Mouse (Mus musculus) CD4-positive, CD25-positive, alpha-beta regulatory T cell, adult 2 months (primary cell): ENCODE data around the gene Cenpf.
"Not testable (repeated sequence)": the region's sequence is repeated elsewhere in the genome, so short reads cannot be mapped to it uniquely, and the experiment has no call there.

ENCODE experiments used
- DNase-seq: peaks from one replicate; pipeline ENCODE4 v3.0.0-alpha.2; 2012; ENCODE audit warnings: low read depth, low spot score

Gene Cenpf

DNA sequence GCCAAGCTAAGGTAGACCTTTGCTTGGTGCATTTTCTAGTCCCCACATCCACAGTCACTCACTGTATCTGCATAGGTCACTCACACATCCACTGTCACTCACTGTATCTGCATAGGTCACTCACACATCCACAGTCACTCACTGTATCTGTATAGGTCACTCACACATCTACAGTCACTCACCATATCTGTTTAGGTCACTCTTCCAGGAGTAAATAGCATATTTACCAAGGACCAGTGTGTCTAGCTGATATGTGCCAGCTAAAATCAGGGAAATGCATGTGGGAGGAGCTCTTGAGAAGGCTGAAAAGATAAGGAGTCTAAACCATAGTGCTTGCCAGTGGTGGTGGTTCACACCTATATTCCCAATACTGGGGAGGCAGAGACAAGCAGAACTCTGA is 7.4 kb upstream of the Cenpf start:
- no peak for DNase-seq

- DNase-seq, result no peak
Observed at GRCm38 (mm10) chr1:189694391-189694790, 6.5 kb upstream of the Cenpf start.

DNA sequence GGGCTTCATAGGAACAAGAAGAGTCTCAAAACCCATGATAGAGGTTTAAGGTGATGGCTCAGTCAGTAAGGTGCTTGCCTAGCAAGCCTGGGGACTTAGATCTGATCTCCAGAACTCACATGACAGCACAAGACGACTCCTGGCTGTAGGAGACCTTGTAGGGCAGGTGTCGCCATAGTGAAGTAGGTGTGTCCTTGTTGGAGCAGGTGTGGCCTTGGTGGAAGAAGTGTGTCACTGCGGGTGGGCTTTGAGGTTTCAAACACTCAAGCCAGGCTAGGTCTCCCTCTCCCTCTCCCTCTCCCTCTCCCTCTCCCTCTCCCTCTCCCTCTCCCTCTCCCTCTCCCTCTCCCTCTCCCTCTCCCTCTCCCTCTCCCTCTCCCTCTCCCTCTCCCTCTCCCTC is 4.6 kb upstream of the Cenpf start:
- DNase-seq, result not testable (repeated sequence)

DNA sequence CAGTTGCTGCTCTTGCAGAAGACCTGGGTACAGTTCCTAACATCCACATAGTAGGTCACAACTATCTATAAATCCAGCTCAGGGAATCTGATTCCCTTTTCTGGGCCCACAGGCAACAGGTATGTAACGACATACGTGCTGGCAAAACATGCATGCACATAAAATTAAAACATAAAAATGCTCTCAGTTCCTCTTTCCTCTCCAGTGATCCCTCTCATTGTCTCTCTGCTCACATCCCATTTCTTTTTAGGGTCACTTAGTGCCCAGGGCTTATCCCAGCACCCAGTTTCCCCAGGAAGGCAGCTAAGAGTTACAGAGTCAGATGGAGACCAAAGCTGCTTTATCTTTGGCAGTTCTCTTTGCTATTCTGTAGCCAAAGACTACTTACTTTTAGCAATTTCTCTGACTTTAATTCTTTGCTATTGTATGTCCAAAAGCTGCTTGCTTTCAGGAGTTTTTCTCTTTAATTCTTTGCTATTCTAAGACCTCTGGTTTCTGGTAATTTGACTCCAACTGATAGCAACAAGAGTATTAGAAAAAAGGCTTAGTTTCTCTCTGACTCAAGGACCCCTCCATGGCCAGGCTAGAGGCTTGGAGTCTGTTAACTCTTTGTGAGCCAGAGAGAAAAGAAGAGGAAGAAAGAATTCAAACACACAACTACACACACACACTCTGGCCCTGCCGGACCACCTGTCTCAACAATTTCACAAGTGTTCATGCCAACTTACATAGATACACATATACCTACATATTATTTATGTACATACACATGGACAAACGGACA is 1.4 kb upstream of the Cenpf start:
- DNase-seq, result no peak

DNA sequence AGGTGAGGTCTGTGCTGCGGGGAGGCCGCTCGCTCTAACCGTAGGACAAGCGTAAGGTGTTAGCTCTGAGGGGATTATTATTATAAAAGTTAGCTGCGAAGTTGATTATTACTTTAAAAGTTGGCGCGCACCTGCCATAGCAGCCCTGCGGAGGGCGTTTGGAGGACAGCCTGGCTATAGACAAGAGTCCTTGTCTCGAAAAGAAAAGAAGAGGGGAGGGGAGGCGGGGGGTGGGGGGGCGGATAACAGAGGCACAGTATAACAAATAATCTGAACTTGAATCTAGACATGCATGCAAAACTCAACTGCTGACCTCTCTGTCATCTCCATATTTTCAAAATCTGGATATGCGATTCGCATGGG is 483 bp upstream of the Cenpf start:
- no peak for DNase-seq

DNA sequence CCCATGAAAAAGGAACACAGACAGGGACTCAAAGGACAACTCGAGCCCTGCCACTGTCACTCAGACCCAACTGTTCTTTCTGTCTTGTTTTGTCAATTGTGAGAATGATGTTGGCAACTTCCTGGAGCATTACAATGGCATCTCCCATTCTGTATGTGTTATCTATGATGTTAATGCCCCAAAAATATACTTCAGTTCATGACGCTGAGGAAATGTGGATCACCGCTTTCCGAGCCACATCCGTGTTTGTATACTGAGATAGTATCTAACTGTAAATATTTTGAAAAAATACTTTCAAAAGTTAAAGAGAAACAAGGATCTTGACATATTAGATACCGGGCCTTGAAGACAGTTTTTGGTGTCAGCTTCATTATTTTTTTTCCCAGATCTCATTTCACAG is 1.9 kb downstream of the Cenpf start:
- no peak for DNase-seq

GRCm38 (mm10) chr1:189684786-189685415 is 3.0 kb downstream of the Cenpf start:
- no peak for DNase-seq

DNA sequence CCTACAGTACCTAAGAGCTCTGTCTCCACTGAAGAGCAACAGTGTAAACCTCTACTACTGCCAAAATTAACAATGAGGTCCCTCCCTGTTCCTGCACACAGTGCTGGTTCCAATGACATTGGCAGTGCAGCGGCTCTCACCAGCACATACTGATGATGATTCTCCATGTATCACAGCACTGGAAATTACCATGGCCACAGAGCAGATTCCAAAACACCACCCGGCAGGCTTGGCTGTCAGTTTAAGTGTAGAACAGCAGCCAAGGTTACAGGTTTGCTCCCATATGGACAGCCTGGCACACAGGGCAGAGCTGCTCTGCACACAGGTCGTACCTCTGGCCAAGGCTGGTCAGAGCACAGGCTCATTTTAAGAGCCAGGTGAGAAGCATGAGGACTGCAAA is 8.3 kb downstream of the Cenpf start:
- DNase-seq, result no peak

- DNase-seq, result no peak
Observed at GRCm38 (mm10) chr1:189675953-189676352, 11.9 kb downstream of the Cenpf start.

- DNase-seq, result peak; percentile 71
Observed at GRCm38 (mm10) chr1:189675421-189675820, 12.5 kb downstream of the Cenpf start.

DNA sequence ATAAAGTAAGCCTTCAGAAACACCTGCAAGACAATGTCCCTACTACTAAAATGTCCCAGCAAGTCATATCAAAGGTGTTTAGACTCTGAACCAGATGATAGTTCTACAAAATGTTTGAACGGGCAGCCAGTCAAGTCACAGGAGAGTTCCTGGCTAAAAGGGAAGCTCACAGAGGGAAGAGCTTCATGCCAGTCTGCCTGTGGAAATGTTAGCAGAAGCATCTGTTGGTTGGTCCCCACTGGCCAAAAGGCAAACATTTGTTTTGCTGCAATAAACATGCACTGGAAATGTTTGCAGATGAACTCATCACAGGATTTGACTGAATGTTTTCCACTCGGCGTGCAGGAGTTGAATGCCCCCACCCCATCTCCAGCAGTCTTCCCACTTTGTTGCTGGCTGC is 21.9 kb downstream of the Cenpf start:
- DNase-seq, result no peak

GRCm38 (mm10) chr1:189664873-189665144 is 23.1 kb downstream of the Cenpf start:
- no peak for DNase-seq

DNA sequence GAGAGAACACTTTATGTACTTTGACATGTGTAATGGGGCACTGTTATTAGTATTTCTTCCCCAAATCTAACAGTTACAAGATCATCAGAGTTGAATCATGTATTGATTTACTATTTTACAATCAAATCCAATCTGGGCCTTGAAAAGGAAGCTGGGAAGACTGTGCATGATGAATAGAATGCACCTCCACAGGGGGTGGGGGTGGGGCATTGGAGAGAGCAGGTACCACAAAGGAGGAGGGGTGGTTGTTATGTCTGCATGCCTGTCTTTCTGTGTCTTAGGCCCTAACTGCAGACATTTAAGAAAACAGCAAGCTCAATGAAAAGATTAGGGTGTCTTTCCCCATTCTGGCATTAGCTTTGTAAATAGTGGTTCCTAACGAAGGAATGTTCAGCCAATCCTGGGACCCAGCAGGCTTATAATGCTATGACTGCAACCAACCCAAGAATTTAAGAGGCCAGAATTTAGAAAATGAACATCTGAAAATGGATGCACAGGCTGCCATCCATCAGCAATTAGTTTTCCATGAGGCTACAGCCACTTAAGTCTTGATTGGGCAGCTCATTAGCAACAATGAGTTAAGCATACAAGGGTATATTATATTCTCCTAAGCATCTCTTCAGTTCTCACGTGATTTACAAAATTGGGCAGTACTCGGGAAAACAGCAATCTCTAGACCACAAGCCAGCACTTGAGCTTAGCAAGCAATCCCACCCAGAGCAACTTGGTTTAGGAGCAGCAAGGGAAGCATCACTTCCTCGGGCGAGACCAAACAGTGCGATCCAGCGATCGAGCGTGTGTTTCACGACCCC is 23.6 kb downstream of the Cenpf start:
- DNase-seq, result no peak

DNA sequence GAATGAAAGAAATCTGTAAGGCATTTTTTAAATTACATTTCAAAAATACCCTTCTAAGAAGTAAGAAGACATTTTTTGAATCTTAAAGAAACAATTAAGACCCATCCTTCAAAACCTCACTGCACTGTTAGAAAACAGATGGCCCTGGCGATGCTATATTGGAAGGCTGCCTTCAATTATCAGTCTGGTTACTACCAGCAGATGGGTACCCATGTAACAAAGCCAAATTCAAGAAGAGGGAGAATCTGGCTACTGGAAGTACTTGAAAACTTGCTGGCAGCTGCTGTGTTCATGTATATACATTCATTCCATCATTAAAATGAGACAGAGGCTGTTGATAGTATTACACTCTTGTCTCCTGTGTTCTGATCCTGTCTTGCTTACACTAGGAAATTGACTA is 24.4 kb downstream of the Cenpf start:
- DNase-seq, result no peak

DNA sequence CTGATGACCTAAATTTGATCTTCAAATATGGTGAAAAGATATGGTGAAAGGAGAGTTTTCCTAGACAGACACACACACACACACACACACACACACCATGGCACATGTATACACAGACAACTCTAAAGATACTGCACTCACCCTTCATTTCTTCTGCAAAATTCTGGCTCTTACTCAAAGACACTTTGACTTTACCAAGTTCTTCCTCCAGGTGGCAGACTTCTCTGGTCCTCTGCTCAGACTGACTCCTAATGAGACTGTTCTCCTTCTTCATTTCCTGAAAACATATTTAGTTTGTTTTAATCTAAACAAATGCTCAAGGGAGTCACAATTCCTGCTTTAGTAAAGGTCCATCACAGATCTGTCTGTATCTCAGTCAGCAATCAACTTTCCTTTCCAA is 26.0 kb downstream of the Cenpf start:
- peak; percentile 72 for DNase-seq

DNA sequence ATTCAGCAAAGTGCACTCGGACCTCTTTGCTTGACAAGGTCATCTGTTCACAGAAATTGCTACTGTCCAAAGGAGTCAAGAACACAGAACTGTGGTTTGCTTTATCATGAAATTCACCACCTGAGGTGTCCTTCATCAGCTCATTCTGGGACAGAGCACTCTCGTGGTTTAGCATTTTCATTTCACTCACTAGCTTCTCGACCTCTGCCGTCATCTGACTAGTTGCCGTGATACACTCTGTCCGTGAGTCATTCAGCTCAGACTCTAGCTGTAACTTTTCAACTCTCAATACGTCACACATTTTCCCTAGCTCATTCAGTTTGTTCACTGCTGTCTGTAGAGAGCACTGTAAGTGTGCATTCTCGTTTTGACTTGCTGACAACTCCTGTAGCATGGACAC is 30.5 kb downstream of the Cenpf start:
- DNase-seq, result no peak

DNA sequence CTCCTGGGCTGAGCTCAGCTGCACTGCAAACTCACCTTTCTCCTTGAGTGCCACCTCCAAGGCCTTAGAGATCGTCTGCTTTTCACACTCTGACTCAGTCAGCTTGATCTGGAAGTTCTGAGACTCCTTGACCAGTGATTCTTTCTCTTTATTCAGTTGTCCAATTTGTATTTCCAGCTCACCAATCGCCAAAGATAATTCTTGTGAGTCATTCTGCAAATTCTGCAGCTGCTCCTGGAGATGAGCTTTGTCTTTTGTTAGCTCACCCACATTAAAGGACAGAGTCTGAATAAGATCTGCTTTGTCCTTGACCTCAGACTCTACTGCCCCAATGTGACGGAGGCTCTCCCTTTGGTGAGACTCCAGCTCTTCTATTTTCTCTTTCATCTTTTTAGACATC is 34.1 kb downstream of the Cenpf start:
- no peak for DNase-seq

GRCm38 (mm10) chr1:189646597-189646996 is 41.3 kb downstream of the Cenpf start:
- no peak for DNase-seq

DNA sequence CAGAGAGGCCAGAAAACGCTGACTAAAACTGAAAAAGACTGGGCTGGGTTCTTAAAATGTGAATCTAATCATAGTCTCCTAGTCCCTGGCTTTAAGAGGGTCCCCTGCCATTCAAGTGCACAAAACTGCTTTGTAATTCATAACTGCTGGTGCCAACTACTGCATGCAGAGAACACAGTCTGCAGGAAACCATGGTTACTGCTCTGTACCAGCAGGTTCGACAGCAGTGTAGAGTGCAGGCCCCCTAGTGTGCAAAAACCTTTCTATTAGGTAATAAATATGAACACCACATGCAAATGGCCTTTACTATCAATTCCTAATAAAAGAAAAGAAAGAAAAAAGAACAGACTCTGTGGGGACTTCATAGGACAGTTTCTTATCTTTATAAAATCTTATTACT is 42.5 kb downstream of the Cenpf start:
- DNase-seq, result no peak

GRCm38 (mm10) chr1:189644700-189645345 is 43.1 kb downstream of the Cenpf start:
- DNase-seq, result no peak

DNA sequence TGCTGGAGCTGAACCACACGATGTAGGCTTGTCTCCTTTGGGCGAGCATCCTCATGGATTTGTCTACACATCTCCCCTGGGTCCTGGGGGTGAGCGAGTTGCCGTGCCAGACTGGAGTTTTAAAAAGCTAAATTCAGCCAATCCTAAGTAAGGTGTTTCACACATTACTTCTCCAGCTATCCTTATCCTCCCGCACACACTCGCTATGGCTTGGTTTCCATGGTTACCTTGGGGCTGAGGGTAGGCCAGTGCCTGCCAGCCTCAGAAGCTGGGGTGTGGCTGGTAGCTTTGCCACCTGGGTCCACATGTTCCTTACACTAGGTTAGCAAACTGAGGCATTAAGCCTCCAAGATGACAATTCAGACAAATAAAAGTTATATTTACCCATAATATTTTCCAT is 48.3 kb downstream of the Cenpf start:
- no peak for DNase-seq

DNA sequence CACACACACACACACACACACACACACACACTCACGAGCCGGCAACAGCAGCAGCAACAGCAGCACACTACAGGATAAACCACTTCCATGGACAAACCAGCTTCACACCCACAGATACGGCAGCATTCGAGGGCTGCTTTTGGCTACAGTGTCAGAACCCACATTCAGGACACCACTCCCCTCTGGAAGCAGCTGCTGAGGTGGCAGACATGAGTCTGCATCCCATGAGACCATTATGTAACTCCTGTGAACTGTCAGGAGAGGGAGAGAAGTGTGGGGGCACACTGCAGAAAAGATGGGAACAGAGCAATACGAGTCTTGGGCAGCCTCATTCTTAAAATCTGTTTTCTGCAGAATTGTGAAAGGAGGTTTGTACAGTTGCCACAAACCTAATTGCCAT is 54.1 kb downstream of the Cenpf start:
- DNase-seq, result no peak
